Mouse (Mus musculus) gonadal fat pad, adult 2 months (tissue): ENCODE results near the gene Chmp5. TPM values are rescaled to one million over a fixed set of nuclear protein-coding genes. Genes with fewer than 3 reads are reported as not detected.
A peak's percentile ranks its signal among the peaks of the same experiment; 100 is the strongest.

Experiments used
- DNase-seq: peaks from one replicate; pipeline ENCODE4 v3.0.0-alpha.2; 2012; ENCODE audit warnings: low read depth
- polyA plus RNA-seq: library from polyadenylated mRNA; depleted of rRNA; stranded (reverse); fragments of >200 nt; gene quantifications from 2 replicates; pipeline ENCODE4 v1.2.3, GENCODE M21; 2012

Chmp5 gene
- polyA plus RNA-seq, 1 experiment: 26.3 TPM

DNA sequence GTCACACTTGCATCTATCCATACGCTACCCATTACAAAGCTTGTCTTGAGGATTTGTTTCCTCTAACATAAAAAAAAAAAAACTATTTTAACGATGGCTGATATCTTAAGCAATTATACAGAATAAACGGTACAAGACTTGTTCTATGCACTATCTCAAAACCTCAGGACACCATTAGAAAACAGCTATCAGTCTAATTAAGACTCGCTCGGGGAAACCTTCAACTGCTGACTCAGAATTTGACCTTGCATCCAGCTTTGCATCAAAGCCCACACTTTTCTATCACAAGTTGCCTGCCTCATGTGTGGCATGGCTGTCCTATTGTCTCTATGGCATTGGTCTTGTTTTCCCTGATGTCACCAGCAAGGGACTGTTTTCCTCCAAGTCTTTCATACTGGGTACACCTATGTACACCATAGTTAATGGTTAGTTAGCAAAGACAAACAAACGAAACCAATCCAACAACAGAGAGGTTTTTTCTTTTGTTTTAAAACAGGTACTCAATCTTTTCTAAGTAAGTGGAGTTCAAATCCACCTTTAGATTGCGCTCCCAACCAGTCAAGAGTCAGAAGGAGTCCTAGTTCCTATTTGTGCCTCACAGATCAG, 1.6 kb upstream of the Chmp5 start:
- DNase-seq: no peak

DNA sequence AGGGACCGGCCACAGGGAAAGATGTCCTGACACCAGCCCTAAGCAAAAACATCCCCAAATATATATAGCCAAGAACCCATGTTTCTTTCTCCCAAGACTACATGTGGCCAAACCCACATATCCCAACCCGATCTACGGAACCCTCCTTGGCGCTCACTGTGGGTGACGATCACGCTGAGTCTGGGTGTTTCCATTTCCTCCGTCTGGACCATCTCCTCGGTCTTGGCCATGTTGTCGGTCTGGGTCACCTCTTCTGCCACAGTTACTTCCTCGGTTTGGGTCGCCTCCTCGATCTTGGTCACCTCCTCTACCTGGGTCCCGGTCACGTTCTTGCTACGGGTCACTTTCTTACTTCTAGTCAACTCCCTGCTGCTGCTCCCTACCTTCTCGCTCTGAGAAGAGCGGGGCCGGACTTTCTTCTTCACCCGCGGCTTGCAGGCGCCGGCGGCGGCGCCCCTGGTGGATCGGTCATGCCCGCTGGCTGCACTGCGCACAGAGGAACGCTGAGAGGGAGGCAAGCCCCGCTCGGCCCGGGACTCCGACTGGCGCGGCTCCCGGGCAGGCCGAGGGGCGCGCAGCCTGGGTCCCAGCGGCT, 545 bp upstream of the Chmp5 start:
- no peak for DNase-seq

DNA sequence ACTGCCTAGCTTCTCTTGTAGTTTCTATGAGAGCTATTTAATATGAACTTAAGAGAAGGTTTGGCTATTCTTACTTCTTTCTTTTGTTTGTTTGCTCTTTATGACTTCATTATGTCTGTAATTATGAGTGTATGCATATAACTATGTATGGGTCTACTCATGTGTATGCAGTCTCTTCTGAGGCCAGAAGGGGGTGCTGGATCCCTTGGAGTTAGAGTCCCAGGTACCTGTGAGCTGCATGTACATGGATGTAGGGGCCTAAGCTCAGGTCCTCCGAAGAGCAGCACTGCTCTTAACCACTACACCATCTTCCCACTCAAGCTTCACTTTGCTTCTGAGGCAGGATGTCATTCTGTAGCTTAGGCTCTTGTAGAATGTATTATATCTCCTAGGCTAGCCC, 5.3 kb downstream of the Chmp5 start:
- DNase-seq: no peak

DNA sequence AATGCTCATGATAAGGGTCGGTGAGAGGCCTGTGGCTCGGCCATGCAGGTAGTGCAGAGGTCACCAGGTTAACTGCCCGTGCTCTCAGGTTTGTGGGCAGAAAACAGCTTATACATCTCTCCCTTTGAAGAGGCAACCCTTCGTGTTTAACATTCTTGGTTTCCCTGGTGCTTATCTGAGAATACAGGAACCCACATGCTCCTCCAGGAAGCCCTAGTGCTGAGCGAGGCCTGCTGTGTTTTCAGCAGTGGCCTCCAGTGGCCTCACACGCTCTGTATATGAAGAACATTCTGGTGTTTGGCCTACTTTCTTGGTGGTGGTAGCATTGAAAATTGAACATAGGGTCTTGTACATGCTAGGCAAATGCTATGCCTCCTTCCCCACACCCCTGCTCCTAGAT, 7.7 kb downstream of the Chmp5 start:
- no peak for DNase-seq

DNA sequence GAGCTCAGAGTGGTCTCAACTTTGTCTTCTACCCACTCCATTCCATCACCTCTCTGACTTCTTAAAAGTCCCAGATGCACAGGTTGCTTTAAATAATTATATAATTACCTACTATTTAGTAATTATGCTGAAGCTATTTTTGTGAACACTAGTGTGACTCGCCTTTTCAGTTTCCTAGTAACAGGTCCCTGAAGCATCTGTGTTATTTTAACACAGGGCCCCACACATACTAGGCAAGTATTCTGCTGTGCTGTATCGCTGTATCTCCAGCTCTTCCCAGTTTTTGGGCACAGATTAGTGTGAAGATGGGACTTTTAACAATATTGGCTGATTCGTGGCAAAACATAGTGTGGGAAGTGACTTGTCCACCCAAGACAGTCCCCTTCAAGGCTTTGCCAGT, 15.3 kb downstream of the Chmp5 start:
- DNase-seq: no peak

DNA sequence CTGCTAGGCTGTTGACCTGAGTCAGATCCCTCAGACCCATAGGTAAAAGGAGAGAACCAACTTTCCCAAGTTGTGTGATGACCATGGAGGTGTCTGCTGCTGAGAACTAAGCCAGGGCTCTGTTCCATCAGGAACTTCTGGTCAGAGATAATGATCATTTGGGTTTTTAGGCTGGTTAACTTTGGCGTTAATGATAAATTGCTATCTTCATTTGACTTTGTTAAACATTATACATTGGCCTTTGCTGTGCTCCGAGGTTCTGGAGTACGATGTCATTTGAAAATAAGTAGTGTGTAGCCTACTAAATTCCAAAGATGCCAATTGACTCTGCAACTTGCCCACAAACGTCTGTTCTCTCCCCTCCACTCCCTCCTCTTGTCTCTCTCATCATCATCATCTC, 21.0 kb downstream of the Chmp5 start:
- DNase-seq: no peak

DNA sequence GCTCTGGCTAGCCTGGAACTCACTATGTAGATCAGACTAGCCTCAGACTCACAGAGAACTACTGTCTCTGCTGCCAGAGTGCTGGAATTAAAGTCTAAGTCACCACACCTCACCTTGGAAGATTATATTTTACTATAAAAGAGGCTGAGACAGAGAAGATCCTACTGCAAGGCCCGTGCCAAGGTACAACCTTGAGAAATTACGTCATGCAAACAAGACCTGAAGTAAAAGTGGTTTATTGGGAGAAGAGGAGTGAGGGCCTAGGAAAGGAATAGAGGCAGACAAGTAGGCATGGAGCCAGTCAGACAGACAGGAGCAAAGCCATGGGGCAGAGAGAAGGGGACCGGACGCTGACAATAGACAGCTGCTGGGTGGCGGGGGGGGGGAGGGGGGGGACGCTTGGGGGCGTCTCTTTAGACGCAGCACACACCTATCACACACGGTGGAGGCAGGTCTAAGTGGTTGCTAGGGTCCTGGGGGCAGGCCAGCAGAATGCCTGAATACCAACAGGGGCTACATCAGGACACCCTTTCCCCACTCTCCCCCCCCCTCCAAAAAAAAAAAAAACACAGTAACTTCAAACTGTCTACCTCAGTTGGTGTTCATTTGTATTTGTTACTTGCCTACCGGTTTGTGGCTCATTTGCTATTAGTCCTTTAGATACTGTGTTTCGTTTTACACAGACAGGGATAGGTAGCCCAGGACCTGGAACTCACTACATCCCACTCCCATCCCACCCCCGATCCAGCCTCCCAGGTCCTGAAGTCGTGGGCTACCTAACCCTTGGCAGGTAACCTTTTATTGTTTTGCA, 21.8 kb downstream of the Chmp5 start:
- no peak for DNase-seq

DNA sequence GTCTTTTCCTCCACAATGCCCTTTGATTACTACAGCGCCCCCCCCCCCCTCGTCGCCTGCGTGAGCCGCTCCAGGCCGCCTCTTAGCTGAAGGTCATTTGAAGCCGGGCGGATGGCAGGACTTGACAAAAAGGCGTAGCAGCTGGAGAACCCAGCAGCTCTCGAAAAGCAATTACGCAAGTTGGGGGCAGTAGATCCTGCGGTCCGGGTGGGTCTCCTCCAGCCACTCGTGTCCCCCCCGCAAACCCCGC, 22.3 kb downstream of the Chmp5 start:
- no peak for DNase-seq

DNA sequence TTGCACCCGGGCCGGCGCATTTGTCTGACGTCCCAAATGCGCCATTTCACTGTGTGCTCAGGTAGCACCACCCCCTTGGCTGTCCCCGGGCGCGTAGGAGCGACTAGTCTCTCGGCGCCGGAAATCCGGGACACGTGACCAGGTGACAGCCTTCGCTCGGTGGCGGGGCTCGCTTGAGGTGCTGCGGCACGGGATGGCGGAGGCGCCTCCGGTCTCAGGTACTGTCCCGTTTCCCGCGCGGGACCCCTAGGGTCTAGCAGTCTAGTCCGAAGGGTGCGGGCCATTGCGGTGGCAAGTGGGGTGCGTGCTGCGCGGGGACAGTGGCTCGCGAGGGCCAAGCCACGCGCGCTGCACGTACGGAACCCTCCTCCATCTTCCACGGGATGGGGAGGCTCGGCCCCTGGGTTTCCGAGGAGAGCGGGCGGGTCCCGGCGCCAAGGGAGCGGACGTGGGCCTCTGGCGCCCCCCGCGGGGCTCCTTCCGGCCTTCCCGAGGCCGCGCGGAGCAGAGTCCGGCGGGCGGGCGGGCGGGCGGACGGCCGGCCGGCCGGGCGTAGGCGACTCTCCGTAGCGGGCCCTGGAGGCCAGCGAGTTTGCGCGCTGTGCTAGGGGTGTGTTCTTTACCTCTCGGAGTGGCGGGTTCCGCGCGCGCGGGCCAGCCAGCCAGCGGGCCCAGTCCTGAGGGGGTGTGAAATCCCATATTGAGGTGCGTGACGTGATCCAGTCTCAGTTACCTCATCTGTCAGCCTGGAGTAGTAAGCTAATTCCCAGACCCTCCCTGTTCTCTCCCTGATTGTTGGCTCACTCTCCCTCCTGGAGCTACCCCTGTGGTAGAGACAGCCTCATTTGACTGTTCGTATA, 22.9 kb downstream of the Chmp5 start, which contains the start of gene Nfx1:
Nfx1 (plus strand) TSS at position 65 of the 860 bp plus-strand sequence.
- peak; percentile 66 for DNase-seq

DNA sequence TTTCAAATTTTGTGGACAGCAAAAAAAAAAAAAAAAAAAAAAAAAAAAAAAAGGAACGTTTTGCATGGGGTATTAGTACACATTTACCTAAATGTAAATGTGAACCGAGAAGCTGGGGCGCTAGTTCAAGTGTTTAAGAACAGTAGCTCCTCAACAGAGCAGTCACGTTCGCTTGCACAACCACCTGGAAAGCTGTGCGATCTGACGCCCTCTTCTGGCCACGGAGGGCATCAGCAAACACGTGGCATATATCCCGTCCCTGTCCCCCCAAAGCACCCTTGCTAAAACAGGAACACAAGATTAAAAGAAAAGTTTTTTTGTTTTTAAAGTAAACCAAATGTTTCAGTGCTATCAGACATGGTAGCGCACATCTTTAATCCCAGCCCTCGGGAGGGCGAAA, 23.5 kb downstream of the Chmp5 start:
- DNase-seq: no peak

DNA sequence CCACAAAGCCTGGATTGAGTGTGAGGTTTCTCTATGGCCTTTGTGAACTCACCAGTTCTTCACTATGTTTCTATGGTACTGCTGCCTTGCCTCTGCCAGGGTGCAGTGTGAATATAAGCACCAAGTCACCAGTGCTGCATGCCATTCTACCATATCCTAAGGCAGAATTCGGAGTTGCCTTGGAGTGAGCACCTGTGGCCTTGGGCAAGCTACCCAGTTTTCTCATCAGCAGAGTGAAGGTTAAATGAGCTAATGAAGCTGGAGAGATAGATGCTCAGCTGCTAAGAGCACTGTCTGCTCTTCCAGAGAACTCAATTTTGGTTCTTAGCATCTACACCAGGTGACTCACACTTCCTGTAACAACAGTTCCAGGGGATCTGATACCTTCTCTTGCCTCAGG, 25.8 kb downstream of the Chmp5 start:
- DNase-seq: no peak

DNA sequence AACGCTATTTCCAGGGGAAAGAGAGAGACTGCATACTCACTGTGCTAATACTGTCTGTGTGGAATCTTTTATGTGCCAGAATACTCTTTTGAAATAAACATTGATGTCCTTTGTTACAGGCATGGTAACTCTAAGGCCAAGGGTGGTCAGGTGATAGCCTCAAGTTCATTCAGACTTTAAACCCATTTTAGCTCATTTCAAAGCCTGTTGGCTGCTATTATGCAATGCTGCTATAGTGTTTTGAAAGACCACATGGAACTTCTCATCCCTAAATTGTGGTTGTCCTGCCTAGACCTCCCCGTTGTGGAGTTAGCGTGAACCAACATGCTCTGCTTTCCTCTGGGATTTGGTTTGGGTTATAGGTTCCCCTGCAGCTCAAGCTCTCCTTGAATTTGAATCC, 27.5 kb downstream of the Chmp5 start:
- DNase-seq: no peak

DNA sequence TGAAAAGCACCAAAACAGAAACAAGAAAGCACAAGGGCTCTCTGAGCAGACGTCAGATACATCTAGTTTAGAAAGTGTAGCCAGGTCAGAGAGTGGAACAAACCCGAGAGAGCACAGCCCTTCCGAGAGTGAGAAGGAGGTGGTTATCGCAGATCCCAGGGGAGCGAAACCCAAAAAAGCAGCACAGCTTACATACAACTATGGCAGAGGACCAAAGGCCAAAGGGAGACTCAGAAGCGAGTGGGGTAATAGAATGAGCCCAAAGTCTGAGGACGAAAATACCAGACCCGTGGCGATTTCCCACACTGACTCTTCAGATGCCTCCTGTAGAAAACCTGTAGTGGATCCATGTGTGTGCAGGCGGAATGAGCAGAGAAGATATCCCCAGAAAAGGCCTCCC, 28.4 kb downstream of the Chmp5 start:
- no peak for DNase-seq

DNA sequence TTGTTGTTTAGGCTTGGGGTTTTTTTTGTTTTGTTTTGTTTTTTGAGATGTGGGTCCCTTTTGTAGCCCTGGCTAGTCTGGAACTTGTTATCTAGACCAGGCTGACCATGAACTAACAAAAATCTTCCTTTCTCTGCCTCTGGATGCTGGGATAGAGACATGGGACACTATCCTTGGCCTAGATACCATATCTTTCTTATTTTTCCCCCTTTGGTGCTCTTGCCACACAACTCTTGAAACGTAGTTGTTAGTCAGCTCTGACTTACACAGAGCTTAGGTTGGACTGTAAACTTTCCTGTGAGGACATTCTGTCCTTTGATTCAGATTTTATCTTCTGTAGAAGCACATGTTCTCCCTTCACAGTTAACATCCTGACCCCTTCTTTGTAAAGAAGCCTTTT, 31.2 kb downstream of the Chmp5 start:
- DNase-seq: no peak

DNA sequence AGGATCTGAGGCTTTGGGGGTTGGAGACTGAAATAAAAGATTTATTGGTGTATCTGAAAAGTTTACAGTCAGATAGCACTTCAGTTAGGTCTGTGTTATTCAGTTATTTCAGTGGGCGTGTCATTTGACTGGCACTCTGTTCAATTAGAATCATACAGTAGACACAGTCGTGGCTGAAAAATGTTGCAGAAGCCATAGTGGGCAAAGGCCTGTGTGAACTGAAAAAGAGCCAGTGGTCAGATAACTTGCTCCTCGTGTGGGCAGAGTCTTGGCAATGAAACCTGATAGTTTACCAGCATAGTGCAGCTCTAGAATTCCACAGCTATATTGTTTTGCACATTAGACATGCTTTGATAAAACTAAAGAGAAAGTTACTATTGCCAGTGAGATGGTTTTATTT, 34.3 kb downstream of the Chmp5 start:
- DNase-seq: no peak

DNA sequence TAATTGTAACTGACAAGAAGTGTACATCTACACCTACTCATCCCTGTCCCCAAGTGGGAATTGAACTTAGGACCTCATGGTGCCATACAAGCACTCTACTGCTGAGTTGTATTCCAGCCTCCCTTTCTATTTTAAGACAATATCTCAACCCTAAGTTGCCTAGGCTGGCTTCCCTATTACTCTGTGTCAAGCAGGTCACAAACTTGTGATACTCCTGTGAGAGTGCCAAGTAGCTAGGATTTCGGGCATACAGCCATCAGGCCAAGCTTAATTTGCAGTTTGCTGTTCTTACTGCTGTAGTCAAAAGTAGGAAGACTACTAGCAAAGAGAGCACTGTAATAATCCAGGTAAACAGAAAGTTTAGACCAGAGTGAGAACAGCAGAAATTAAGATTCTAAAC, 35.5 kb downstream of the Chmp5 start:
- no peak for DNase-seq

DNA sequence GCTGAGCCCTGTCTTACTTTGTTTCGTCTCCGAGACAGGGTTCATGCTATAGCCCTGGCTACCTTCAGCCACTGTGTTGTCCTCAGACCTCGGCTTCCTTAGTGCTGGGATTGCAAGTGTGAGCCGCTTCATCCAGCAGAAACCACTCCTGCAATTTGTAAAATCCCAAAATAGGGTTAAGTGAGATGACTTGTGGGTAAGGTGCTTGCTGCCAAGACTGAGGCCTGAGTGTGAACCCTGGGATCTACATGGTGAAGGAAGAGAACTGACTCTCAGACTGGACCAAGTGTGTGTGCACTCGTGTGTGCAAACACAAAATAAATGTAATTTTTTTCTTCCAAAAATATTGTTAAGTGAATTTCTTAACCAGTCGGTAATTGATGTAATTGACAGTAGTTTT, 41.4 kb downstream of the Chmp5 start:
- DNase-seq: no peak

DNA sequence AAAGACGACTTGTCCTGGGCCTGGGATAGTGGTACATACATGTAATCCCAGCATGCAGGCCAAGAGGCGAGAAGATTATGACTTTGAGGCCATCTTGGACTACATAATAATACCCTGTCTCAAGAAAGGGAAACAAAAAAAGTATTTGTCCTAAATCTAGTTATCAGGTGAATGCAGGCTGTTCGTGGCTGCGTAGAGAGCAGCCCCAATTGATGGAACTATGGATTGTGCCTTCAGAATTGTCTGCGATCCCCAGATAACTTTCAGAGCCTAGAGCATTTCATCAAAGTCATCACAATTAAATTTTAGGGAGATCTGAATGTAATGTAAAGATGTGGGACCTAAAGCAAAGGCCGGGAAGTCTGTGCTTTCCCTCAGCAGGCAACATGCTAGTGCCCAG, 48.1 kb downstream of the Chmp5 start:
- DNase-seq: no peak

DNA sequence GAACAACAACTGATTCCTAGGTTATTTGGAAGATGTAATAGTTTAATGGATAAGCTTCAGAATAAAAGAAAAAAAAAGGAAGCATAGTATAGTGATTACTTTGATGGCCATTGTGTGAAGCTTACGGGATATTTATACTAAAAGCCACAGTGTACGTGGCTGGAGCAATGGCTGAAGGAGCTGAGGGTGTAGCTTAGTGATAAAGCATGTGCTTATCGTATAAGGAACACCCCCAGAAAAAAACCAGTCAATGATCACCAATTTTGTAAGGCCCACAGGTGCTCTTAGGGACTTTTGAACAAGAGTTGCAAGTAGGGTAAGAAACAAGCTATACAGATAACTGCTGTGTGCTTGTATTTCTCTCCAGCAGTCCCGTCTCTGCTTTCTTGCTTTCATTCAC, 49.7 kb downstream of the Chmp5 start:
- DNase-seq: no peak

DNA sequence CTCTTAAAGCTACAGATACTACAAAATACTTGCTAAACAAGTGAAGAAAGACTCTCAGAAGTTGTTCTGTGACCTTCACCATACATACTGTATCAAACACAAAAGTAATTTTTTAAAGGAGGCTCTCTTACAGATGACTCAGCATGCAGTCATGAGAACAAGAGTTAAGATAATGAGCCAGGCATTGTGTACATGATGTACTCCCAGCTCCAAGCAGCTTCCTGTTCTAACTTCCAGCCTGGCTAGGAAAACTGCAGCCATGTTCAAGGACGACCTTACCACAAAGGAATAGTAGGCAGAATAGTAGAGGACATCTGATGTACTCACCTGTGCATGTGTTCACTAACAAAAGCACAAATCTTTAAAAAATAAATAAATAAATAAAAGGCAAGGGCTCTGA, 52.1 kb downstream of the Chmp5 start:
- DNase-seq: no peak

DNA sequence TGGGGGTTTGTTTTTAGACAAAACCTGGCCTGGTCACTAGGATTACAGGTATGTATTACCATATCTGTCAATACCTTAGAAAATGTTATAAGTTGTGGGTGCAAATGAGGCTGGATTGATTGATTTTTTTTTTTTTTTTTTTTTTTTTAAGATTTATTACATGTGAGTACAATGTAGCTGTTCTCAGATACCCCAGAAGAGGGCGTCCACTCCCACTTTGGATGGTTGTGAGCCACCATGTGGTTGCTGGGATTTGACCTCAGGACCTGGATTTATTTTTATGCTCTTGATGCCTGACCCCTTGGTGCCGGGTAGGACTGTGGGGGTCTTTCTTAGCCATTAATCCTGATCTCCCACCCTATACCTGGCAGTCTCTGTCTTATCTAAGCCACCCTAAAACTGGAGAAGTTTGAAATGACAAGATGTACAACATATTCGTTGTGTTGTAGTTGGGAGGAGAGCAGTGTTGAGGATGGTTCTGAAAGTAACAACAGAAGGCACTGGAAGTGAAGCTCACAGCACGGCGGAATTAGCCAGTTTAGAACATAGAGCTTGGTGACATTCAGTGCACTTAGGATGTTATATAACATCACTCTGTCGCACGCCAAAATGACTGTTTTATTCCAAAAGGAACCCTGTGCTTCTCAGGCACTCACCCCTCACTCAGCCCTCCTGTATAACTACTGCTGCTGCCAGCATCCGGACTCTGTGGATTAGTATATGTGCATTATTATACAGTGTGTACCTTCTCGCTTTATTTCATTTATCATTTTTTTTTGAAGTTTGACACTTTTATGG, 52.8 kb downstream of the Chmp5 start:
- DNase-seq: no peak

DNA sequence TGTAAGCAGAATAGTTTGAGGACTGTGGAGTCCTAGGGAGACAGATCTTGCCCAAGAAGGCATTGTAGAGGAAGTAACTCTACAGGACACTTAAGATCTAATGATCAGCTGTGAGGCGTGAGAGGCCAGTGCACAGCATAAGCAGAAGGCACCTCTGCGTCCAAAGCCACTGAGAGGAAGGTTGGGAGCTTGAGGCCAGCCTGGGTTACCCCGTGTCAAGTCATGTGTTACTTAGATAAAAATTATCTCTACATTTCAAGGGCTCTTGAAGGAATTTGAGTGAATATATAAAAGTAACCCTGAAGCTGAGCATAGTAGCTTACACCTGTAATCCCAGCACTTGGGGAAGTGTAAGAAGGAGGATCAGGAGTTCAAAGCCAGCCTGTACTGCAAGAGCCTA, 65.1 kb downstream of the Chmp5 start:
- DNase-seq: no peak
